Mouse (Mus musculus) embryonic fibroblast, embryonic 13.5 days (primary cell): ENCODE results near the gene Fancc.

Source experiments
- CTCF ChIP-seq: IDR thresholded peaks from 2 replicates; pipeline ENCODE4 v1.5.1; 2011; ENCODE audit warnings: mild to moderate bottlenecking, control low read depth, low read length, moderate library complexity, borderline replicate concordance; ENCODE audit not compliant: insufficient read depth
- POLR2A ChIP-seq: IDR thresholded peaks from 2 replicates; pipeline ENCODE4 v1.6.1; 2011; ENCODE audit warnings: low read depth, mild to moderate bottlenecking, control low read depth, low read length, moderate library complexity

- no peak for TF ChIP-seq CTCF
- TF ChIP-seq POLR2A: no peak
Measured at GRCm38 (mm10) chr13:63516535-63516934, 19.5 kb upstream of the Fancc start.
